Mouse (Mus musculus): ENCODE measurements at regions not wholly inside any gene's neighbourhood (a gene's known extent, or its start where the extent isn't known, plus 50 kb on each side); places are given as distances from the start of the nearest gene placed in this dataset.

DNA sequence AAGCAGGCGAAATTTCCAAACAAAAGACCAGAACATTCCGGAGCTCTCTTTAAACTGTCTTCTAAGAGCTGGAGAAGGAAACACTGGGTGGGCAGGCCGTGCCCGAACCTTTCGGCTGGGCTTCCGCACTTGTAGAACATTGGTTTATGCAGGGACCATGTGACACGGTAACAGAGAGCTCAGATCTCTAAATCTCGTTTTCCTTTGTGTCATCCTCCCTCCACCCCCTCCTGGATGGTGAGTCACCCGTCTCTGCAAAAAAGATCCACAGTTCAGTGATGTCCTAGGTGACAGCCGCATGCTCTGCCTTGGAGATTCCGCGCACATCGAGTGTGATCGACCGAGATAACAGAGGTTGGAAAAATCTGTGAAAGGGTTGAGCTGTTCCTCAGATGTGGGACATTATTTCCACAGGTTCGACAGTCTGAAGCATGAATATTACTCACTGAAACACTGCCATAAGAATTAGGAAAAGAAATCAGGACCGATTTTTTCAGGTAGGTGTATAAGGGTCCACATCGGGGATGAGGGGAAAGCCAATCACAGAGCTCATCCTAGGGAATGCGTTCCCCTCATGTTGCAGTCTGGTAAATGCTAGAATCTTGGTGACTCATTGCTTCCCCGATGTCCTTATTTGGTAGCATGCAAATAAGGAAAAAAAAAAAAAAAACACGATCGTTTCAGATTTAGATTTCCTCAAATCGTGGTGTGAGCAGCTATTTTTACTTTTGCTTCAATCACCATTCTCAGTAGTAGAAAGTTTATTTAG, 70.0 kb upstream of the Foxo1 start:
- DNase-seq = peak; percentile 59

DNA sequence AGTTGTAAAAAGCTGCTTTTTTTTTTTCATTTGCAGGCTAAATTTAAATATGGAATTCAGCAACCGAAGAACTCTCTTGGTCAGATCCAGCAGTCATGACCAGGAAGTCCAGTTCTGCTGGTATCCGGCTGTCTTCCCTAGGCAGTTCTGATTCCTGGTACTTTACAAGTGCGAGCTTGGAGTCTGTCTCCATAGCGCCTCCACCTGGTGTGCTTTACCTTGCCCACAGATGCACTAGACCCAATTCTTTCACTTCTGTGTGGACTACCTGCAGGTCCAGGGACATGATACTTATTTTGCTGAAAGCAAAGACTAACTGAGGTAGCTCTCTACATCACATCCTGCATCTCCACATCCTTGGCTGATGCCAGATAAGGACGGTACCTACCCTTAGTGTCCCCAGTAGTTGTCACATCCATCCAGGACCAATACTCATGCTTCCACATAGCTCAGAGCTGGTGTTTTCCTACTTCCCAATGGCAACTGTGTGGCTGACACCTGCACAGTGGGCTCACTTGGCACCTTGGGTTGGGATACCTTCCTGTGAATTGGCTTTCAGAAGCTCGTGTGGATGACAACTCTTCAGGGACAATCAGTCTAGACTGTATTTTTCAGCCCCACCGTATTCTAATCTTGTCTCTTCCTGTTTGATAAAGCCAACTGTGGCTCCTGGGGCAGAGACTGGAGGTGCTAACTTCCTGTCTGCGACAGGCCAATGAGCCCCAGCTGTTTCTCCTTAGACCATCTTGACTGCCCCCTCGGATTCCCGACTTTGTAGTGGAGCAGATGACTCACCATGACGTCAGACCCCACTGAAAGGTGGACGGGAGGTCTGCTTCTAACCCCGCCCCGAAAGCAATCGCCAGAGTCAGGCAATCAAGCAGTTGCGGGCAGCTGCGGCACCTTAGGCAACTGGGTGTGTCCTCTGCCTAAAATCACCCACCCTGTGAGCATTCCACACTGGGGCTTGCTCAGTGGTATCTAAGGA, 69.1 kb upstream of the Foxo1 start:
- DNase-seq = peak; percentile 37

GRCm38 (mm10) chr3:52200106-52200505, 68.0 kb upstream of the Foxo1 start:
- DNase-seq = no peak

DNA sequence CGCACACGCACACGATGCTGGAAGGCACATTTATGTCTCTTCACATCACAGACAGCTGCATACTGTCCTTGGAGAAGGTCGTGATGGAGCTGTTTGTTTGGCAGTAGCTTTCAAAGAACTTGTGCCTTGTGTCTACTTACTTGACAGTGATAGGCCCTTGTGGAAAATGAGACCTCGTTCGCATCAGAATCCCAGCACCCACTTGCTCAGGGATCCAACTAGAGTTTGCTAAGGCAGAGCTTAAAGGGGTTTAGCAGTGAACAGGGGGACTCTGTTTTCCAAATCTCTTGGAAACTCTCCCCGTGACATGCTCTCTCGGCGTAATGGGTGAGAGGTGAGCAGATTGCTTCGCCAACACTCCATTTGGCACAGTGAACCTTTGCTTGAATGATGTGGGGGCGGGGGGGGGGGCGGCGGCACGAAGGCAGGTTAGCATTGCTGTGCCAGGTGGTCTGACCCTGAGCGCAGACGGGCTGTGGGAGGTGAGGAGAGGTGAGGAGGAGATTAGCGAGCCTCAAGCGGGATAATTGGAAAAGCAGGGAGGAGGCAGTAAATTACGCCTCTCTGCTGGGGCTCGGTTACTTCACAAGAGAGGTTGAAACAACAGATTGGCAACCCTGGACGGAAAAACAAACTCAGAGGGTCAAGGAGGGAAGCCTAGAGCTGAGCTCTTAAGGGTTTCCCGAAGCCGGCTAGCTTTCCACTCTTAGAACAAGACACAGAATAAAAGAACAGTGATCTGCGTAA, 57.4 kb upstream of the Foxo1 start:
- DNase-seq = no peak

- DNase-seq = no peak
Measured at GRCm38 (mm10) chr3:52211303-52211695, 56.8 kb upstream of the Foxo1 start.

DNA sequence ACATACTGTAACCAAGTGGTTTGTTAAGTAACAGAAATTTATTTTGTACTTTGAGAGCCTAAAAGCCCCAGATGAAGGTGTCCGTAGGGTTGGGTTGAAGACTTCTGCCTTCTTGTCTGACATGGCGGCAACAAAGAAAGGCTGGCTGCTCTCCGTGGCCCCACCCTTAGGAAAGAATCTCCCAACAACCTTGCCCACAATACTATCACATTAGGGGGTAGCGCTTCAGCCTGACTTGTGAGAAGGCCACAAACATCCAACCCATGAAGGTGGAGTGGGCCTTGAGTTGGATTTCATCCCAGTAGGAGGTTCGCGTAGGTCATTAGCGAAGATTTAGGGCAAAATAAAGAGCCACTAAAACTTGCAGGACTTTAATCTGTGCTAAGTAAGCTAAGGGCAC, 54.0 kb upstream of the Foxo1 start:
- DNase-seq = no peak

DNA sequence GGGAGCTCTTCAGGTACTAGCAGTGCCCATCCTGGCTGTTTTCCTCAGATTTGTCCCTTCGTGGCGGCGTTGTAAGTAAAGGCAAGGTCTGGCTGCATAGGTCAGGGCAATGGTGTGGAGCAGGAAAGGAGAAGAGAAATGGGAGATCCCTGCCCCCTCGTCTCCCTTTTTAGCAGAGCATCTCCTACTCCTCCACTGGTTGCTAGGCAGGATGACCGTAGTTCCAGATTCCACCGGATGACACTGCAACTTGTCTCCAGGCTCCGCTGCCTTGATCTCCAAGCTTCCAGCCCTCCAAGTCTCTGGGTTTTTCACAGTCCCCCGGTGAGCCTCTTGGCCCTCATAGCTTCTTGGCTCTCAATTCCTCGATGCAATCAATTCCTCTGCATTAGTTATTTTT, 53.1 kb upstream of the Foxo1 start:
- no peak for DNase-seq
